Mouse (Mus musculus): ENCODE measurements around the gene Sfxn2.

GRCm38 (mm10) chr19:46548110-46548509 lies 25.1 kb upstream of the Sfxn2 start:
- no peak for TF ChIP-seq CTCF (IDR thresholded peaks at IDR 0.05; ENCODE audit: low read depth)
- TF ChIP-seq EP300 (optimal IDR thresholded peaks at IDR 0.05) = no peak

All from stomach, postnatal 0 days (tissue).